Comparison of ENCODE assay signal across 13 mouse cellular contexts in the genomic region with DNA sequence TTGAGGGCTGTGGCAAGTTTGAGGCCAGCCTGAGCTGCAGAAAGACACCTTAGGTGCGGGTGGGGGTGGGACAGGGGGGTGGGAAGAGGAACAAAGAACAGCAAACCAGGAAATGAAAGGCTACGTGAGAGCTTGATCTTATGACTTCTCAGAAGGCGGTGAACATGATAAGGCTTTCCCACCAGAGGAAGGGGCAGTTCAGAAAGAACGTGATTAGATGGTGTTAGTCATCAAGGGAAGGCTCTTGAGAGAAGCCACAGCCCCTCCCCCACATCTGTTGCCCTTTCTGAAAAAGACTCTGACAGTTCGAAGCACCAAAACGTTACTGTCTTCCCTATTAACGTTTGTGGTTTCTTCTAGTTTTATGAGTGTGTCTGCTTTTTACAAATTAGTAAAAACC.
DNase-seq lines count a peak whose midpoint lies in the region; ATAC-seq lines count a peak whose summit lies in the region.
"Had no signal": no experiment of that assay in that cellular context is flagged by ENCODE, and none has a peak within 500 bp of the region (broad histone marks: within the 10 kb centered on the region; RNA-seq: fewer than 3 reads in every experiment).

No protein-coding gene starts in this region.

- no peaks in the 10 kb centered on the region for H3K27me3 ChIP-seq in embryonic facial prominence, embryonic 14.5 days (replicated peaks; ENCODE audit: control insufficient read depth, insufficient read depth, low read length)
- no peaks in the 10 kb centered on the region for H3K27me3 ChIP-seq in embryonic facial prominence, embryonic 10.5 days (replicated peaks; ENCODE audit: low read depth, poor library complexity, severe bottlenecking)
- no peaks in the 10 kb centered on the region for H3K27me3 ChIP-seq in neural tube, embryonic 15.5 days (replicated peaks)
- H3K27me3 ChIP-seq: embryonic facial prominence, embryonic 13.5 days had no signal

- 24% methylated on average over 7 of the region's 7 CpGs for WGBS in embryonic facial prominence, embryonic 14.5 days
- WGBS in embryonic facial prominence, embryonic 10.5 days = 23% methylated on average over 7 of the region's 7 CpGs
- 34% methylated on average over 7 of the region's 7 CpGs for WGBS in neural tube, embryonic 15.5 days

- no peak overlapping the region for H3K9ac ChIP-seq in embryonic facial prominence, embryonic 14.5 days (ENCODE audit: low read depth, low read length)
- no peak overlapping the region for H3K9ac ChIP-seq in neural tube, embryonic 15.5 days (replicated peaks)
- H3K9ac ChIP-seq: embryonic facial prominence, embryonic 13.5 days; limb, embryonic 12.5 days had no signal

- no peaks in the 10 kb centered on the region for H3K4me1 ChIP-seq in embryonic facial prominence, embryonic 14.5 days (ENCODE audit: control insufficient read depth, insufficient read depth, low read length)
- H3K4me1 ChIP-seq in embryonic facial prominence, embryonic 10.5 days = peaks cover 26% of the 10 kb centered on the region
- H3K4me1 ChIP-seq in neural tube, embryonic 15.5 days = no peaks in the 10 kb centered on the region
- H3K4me1 ChIP-seq: embryonic facial prominence, embryonic 13.5 days had no signal

- H3K27ac ChIP-seq in embryonic facial prominence, embryonic 14.5 days (replicated peaks; ENCODE audit: low read depth, low read length) = no peak overlapping the region
- no peak overlapping the region for H3K27ac ChIP-seq in embryonic facial prominence, embryonic 10.5 days (replicated peaks)
- H3K27ac ChIP-seq in neural tube, embryonic 15.5 days (replicated peaks) = no peak overlapping the region
- H3K27ac ChIP-seq: embryonic facial prominence, embryonic 13.5 days; limb, embryonic 12.5 days had no signal

- DNase-seq in embryonic facial prominence, embryonic 14.5 days (ENCODE audit: low spot score) = peak; percentile 41
- no peak for DNase-seq in embryonic facial prominence, embryonic 10.5 days (ENCODE audit: low spot score)
- DNase-seq in spleen, postnatal 36 days (ENCODE audit: low spot score in 2 of 2) = peak; percentile 35 to 56
- DNase-seq in spleen, postnatal 14 days (ENCODE audit: low spot score in 2 of 2) = no peak
- DNase-seq in naive thymus-derived CD4-positive, alpha-beta T cell, adult 2 months (ENCODE audit: low read depth) = peak; percentile 43
- no peak for DNase-seq in urinary bladder, postnatal 36 days (ENCODE audit: low spot score in 2 of 2)
- DNase-seq: adrenal gland, adult 8-10 months; gastrocnemius, postnatal 25 days; kidney, adult 18-20 months had no signal

- no peaks in the 10 kb centered on the region for H3K36me3 ChIP-seq in embryonic facial prominence, embryonic 14.5 days (ENCODE audit: control insufficient read depth, insufficient read depth, low read length)
- H3K36me3 ChIP-seq in embryonic facial prominence, embryonic 10.5 days (replicated peaks) = no peaks in the 10 kb centered on the region
- H3K36me3 ChIP-seq in neural tube, embryonic 15.5 days = no peaks in the 10 kb centered on the region
- H3K36me3 ChIP-seq: embryonic facial prominence, embryonic 13.5 days; limb, embryonic 12.5 days had no signal

- H3K4me2 ChIP-seq in embryonic facial prominence, embryonic 14.5 days (ENCODE audit: low read depth, low read length) = no peak overlapping the region
- no peak overlapping the region for H3K4me2 ChIP-seq in neural tube, embryonic 15.5 days
- H3K4me2 ChIP-seq: embryonic facial prominence, embryonic 13.5 days; limb, embryonic 12.5 days had no signal

- no peak for ATAC-seq in embryonic facial prominence, embryonic 14.5 days (ENCODE audit: low read depth)
- ATAC-seq in granulocyte monocyte progenitor cell, adult 5-6 weeks (replicated peaks; ENCODE audit: poor library complexity, severe bottlenecking) = peak; percentile 89
- ATAC-seq in neural tube, embryonic 15.5 days (ENCODE audit: low FRiP score) = no peak

- H3K4me3 ChIP-seq in embryonic facial prominence, embryonic 14.5 days (ENCODE audit: low read depth, low read length) = no peak overlapping the region
- no peak overlapping the region for H3K4me3 ChIP-seq in embryonic facial prominence, embryonic 10.5 days
- no peak overlapping the region for H3K4me3 ChIP-seq in neural tube, embryonic 15.5 days (replicated peaks)
- H3K4me3 ChIP-seq: embryonic facial prominence, embryonic 13.5 days; limb, embryonic 12.5 days had no signal

- no peaks in the 10 kb centered on the region for H3K9me3 ChIP-seq in embryonic facial prominence, embryonic 14.5 days (ENCODE audit: control insufficient read depth, low read length)
- no peaks in the 10 kb centered on the region for H3K9me3 ChIP-seq in embryonic facial prominence, embryonic 10.5 days
- H3K9me3 ChIP-seq in neural tube, embryonic 15.5 days (replicated peaks) = no peaks in the 10 kb centered on the region
- H3K9me3 ChIP-seq: embryonic facial prominence, embryonic 13.5 days; limb, embryonic 12.5 days had no signal

Comparison
In these comparisons a context has a peak if more than half of its experiments do, and no peak if none do; other contexts are left out.
1. DNase-seq: peak in embryonic facial prominence, embryonic 14.5 days (single experiment), spleen, postnatal 36 days (2 of 2) and naive thymus-derived CD4-positive, alpha-beta T cell, adult 2 months (single experiment); none in embryonic facial prominence, embryonic 10.5 days (single experiment), spleen, postnatal 14 days (0 of 2) and urinary bladder, postnatal 36 days (0 of 2).